Mouse (Mus musculus) olfactory bulb, adult 2 months (tissue): Measurements from ENCODE around the gene Cenpn. TPM values are rescaled to one million over a fixed set of nuclear protein-coding genes. Genes with fewer than 3 reads are reported as not detected.

Experiments
- H3K27ac ChIP-seq: fragments of 200-500 bp; 2 replicates; pipeline ENCODE4 v1.5.1; 2012; ENCODE audit warnings: low read depth, low read length; ENCODE audit not compliant: insufficient read depth
- H3K4me1 ChIP-seq: fragments of 200-500 bp; 2 replicates; pipeline ENCODE4 v1.6.1; 2012; ENCODE audit warnings: low read length; ENCODE audit not compliant: control insufficient read depth, insufficient read depth
- H3K4me3 ChIP-seq: fragments of 200-500 bp; 2 replicates; pipeline ENCODE4 v1.5.1; 2012; ENCODE audit warnings: mild to moderate bottlenecking, low read depth, low read length, moderate library complexity; ENCODE audit not compliant: insufficient read depth
- CTCF ChIP-seq: fragments of 200-500 bp; IDR thresholded peaks from 2 replicates; pipeline ENCODE4 v1.5.1; 2012; ENCODE audit warnings: low read depth, mild to moderate bottlenecking, low read length, moderate library complexity; ENCODE audit not compliant: insufficient read depth
- POLR2A ChIP-seq: fragments of 200-500 bp; IDR thresholded peaks from 2 replicates; pipeline ENCODE4 v1.6.1; 2012; ENCODE audit warnings: mild to moderate bottlenecking, low read depth, low read length, moderate library complexity; ENCODE audit not compliant: insufficient read depth
- WGBS: fragments of 180-500 bp; shearing (Covaris S2); methylation state at CpG from one replicate; pipeline ENCODE4 v1.1.7; 2018; 5-methylcytosine and 5-hydroxymethylcytosine counted together
- polyA plus RNA-seq: library from polyadenylated mRNA; stranded (reverse); fragments of >200 nt; gene quantifications from 2 replicates; pipeline ENCODE4 v1.2.4, GENCODE M21; 2012; ENCODE audit warnings: low replicate concordance; ENCODE audit not compliant: missing spikeins, insufficient read depth, insufficient read length

Gene Cenpn
- polyA plus RNA-seq, 1 experiment = not detected

GRCm38 (mm10) chr8:116946268-116946838, 24.8 kb downstream of the Cenpn start:
- H3K4me3 ChIP-seq = no peak overlapping the region
- 65% methylated on average over 21 of the region's 21 CpGs for WGBS
- H3K4me1 ChIP-seq = peaks cover 18% of the 10 kb centered on the region
- no peak for TF ChIP-seq CTCF
- no peak for TF ChIP-seq POLR2A
- no peak overlapping the region; the same call in 1 of the 2 replicates for H3K27ac ChIP-seq

- 83% methylated on average over 6 of the region's 6 CpGs for WGBS
- no peak for TF ChIP-seq CTCF
- no peak for TF ChIP-seq POLR2A
- H3K27ac ChIP-seq = no peak overlapping the region
- no peak overlapping the region for H3K4me3 ChIP-seq
- peaks cover 18% of the 10 kb centered on the region for H3K4me1 ChIP-seq
Measured at GRCm38 (mm10) chr8:116946851-116947250, 25.3 kb downstream of the Cenpn start.

GRCm38 (mm10) chr8:116947589-116947988, 26.1 kb downstream of the Cenpn start:
- no peak for TF ChIP-seq POLR2A
- no peak for TF ChIP-seq CTCF
- Histone ChIP-seq H3K4me3 (no peak overlapping the region), H3K4me1 (peaks cover 18% of the 10 kb centered on the region), H3K27ac (no peak overlapping the region)
- 92% methylated on average over 7 of the region's 7 CpGs for WGBS

- 61% methylated on average over 5 of the region's 5 CpGs for WGBS
- peaks cover 6% of the 10 kb centered on the region for H3K4me1 ChIP-seq
- no peak overlapping the region for H3K4me3 ChIP-seq
- no peak overlapping the region for H3K27ac ChIP-seq
- TF ChIP-seq CTCF = no peak
- no peak for TF ChIP-seq POLR2A
Measured at GRCm38 (mm10) chr8:116951369-116951768, 29.8 kb downstream of the Cenpn start.

GRCm38 (mm10) chr8:116951778-116952177, 30.2 kb downstream of the Cenpn start:
- TF ChIP-seq POLR2A (no peak), CTCF (no peak)
- WGBS = 95% methylated on average over 2 of the region's 2 CpGs
- Histone ChIP-seq H3K4me1 (peaks cover 2% of the 10 kb centered on the region; the same call in 1 of the 2 replicates), H3K4me3 (no peak overlapping the region), H3K27ac (no peak overlapping the region)

- no peak for TF ChIP-seq POLR2A
- TF ChIP-seq CTCF = no peak
- WGBS = 94% methylated on average over 8 of the region's 8 CpGs
Measured at GRCm38 (mm10) chr8:116952428-116952827, 30.9 kb downstream of the Cenpn start.

GRCm38 (mm10) chr8:116954415-116954814, 32.9 kb downstream of the Cenpn start:
- no peak overlapping the region for H3K27ac ChIP-seq
- H3K4me3 ChIP-seq = no peak overlapping the region
- no peaks in the 10 kb centered on the region for H3K4me1 ChIP-seq
- TF ChIP-seq POLR2A (no peak), CTCF (no peak)
- WGBS = 86% methylated on average over 9 of the region's 9 CpGs

More at GRCm38 (mm10) chr8:116952428-116952827, 30.9 kb downstream of the Cenpn start:
- Histone ChIP-seq H3K4me1 (no peaks in the 10 kb centered on the region), H3K4me3 (no peak overlapping the region), H3K27ac (no peak overlapping the region)

GRCm38 (mm10) chr8:116969531-116969930, 48.0 kb downstream of the Cenpn start:
- no peak overlapping the region for H3K27ac ChIP-seq
- no peaks in the 10 kb centered on the region for H3K4me1 ChIP-seq
- no peak overlapping the region for H3K4me3 ChIP-seq
- 89% methylated on average over 6 of the region's 6 CpGs for WGBS
- TF ChIP-seq CTCF = no peak
- no peak for TF ChIP-seq POLR2A

GRCm38 (mm10) chr8:116975066-116975465, 53.5 kb downstream of the Cenpn start:
- WGBS = 45% methylated on average over 5 of the region's 5 CpGs
- TF ChIP-seq POLR2A (no peak), CTCF (no peak)
- no peak overlapping the region for H3K4me3 ChIP-seq
- peaks cover 5% of the 10 kb centered on the region; the same call in 1 of the 2 replicates for H3K4me1 ChIP-seq
- no peak overlapping the region for H3K27ac ChIP-seq
